Mouse (Mus musculus): ENCODE measurements at regions not wholly inside any gene's neighbourhood (a gene's known extent, or its start where the extent isn't known, plus 50 kb on each side); places are given as distances from the start of the nearest gene placed in this dataset.

- TF ChIP-seq CTCF (IDR thresholded peaks at IDR 0.05; ENCODE audit: low read depth, low read length), result no peak
- TF ChIP-seq TAL1 (conservative IDR thresholded peaks at IDR 0.05; ENCODE audit: low read depth, low read length), result no peak
- no peak for TF ChIP-seq POLR2AphosphoS5 (IDR thresholded peaks at IDR 0.05; ENCODE audit: insufficient replicate concordance, low read depth, low read length)
- no peak for TF ChIP-seq GATA1 (IDR thresholded peaks at IDR 0.05; ENCODE audit: borderline replicate concordance, low read length)
These were observed 124.4 kb downstream of the Melk start for GRCm38 (mm10) chr4:44424831-44425704.
